Mouse (Mus musculus): Measurements from ENCODE around the gene Gar1.

GRCm38 (mm10) chr3:129821736-129822135, 9.5 kb downstream of the Gar1 start:
- TF ChIP-seq CTCF (IDR thresholded peaks at IDR 0.05) (no peak), POLR2A (IDR thresholded peaks at IDR 0.05; ENCODE audit: insufficient read depth, low read depth, low read length) (no peak)

Measured in heart, adult 2 months (tissue).